Mouse (Mus musculus) E14TG2a.4 (cell line): ENCODE results near the gene Slc39a5.

Experiments
- H3K27me3 ChIP-seq: 2 replicates; pipeline ENCODE4 v1.6.1; 2014; ENCODE audit warnings: low read length, control low read depth; ENCODE audit not compliant: insufficient read depth
- H3K36me3 ChIP-seq: 2 replicates; pipeline ENCODE4 v1.6.1; 2014; ENCODE audit warnings: low read length, control low read depth; ENCODE audit not compliant: insufficient read depth
- H3K4me1 ChIP-seq: replicated peaks from 2 replicates; pipeline ENCODE4 v1.6.1; 2014; ENCODE audit warnings: low read depth, low read length, control low read depth
- H3K4me3 ChIP-seq: replicated peaks from 2 replicates; pipeline ENCODE4 v1.5.1; 2014; ENCODE audit warnings: mild to moderate bottlenecking, low read length
- H3K9me3 ChIP-seq: 2 replicates; pipeline ENCODE4 v1.6.1; 2014; ENCODE audit warnings: low read length, control low read depth
- CTCF ChIP-seq: conservative IDR thresholded peaks from 2 replicates; pipeline ENCODE4 v1.5.1; 2014; ENCODE audit warnings: low read length
- NANOG ChIP-seq: IDR thresholded peaks from 2 replicates; pipeline ENCODE4 v1.6.1; 2014; ENCODE audit warnings: borderline replicate concordance, low read length, mixed read lengths
- POU5F1 ChIP-seq: IDR thresholded peaks from 2 replicates; pipeline ENCODE4 v1.6.1; 2014; ENCODE audit warnings: low read length, borderline replicate concordance

The Slc39a5 gene

GRCm38 (mm10) chr10:128408591-128409535, 7.8 kb upstream of the Slc39a5 start:
- Histone ChIP-seq H3K4me3 (peak overlapping the region; percentile 92), H3K36me3 (peaks cover 43% of the 10 kb centered on the region)
- TF ChIP-seq CTCF (no peak), POU5F1 (no peak), NANOG (no peak)

GRCm38 (mm10) chr10:128403931-128404330, 2.9 kb upstream of the Slc39a5 start:
- peaks cover 57% of the 10 kb centered on the region for H3K36me3 ChIP-seq
- no peak overlapping the region for H3K4me3 ChIP-seq
- H3K27me3 ChIP-seq, result no peaks in the 10 kb centered on the region
- TF ChIP-seq CTCF (no peak), NANOG (no peak), POU5F1 (no peak)
- H3K9me3 ChIP-seq, result no peaks in the 10 kb centered on the region
- H3K4me1 ChIP-seq, result peaks cover 35% of the 10 kb centered on the region

More at GRCm38 (mm10) chr10:128408591-128409535, 7.8 kb upstream of the Slc39a5 start:
- Histone ChIP-seq H3K27me3 (no peaks in the 10 kb centered on the region), H3K4me1 (peaks cover 49% of the 10 kb centered on the region), H3K9me3 (no peaks in the 10 kb centered on the region)

GRCm38 (mm10) chr10:128401638-128402037, 609 bp upstream of the Slc39a5 start:
- H3K4me1 ChIP-seq, result peaks cover 28% of the 10 kb centered on the region
- H3K36me3 ChIP-seq, result peaks cover 46% of the 10 kb centered on the region
- H3K4me3 ChIP-seq, result no peak overlapping the region
- no peaks in the 10 kb centered on the region for H3K9me3 ChIP-seq
- TF ChIP-seq POU5F1, result no peak
- TF ChIP-seq NANOG, result no peak
- TF ChIP-seq CTCF, result no peak
- peaks cover 3% of the 10 kb centered on the region; the same call in 1 of the 2 replicates for H3K27me3 ChIP-seq

- Histone ChIP-seq H3K4me1 (peaks cover 36% of the 10 kb centered on the region), H3K9me3 (no peaks in the 10 kb centered on the region), H3K4me3 (peak overlapping the region; percentile 24), H3K36me3 (peaks cover 46% of the 10 kb centered on the region), H3K27me3 (peaks cover 3% of the 10 kb centered on the region; the same call in 1 of the 2 replicates)
- TF ChIP-seq POU5F1 (no peak), NANOG (no peak), CTCF (no peak)
Observed at GRCm38 (mm10) chr10:128400338-128400737, 691 bp downstream of the Slc39a5 start.

GRCm38 (mm10) chr10:128397466-128397865, 3.6 kb downstream of the Slc39a5 start:
- Histone ChIP-seq H3K9me3 (no peaks in the 10 kb centered on the region), H3K36me3 (peaks cover 55% of the 10 kb centered on the region), H3K27me3 (peaks cover 3% of the 10 kb centered on the region; the same call in 1 of the 2 replicates), H3K4me3 (no peak overlapping the region), H3K4me1 (peaks cover 63% of the 10 kb centered on the region)
- TF ChIP-seq POU5F1, result no peak
- no peak for TF ChIP-seq NANOG
- TF ChIP-seq CTCF, result no peak

GRCm38 (mm10) chr10:128396716-128397264, 4.2 kb downstream of the Slc39a5 start:
- Histone ChIP-seq H3K9me3 (no peaks in the 10 kb centered on the region), H3K4me1 (peaks cover 65% of the 10 kb centered on the region), H3K4me3 (no peak overlapping the region), H3K36me3 (peaks cover 60% of the 10 kb centered on the region), H3K27me3 (peaks cover 3% of the 10 kb centered on the region; the same call in 1 of the 2 replicates)
- TF ChIP-seq POU5F1 (no peak), CTCF (no peak), NANOG (no peak)

- TF ChIP-seq NANOG (no peak), CTCF (no peak), POU5F1 (no peak)
- H3K36me3 ChIP-seq, result peaks cover 60% of the 10 kb centered on the region
- H3K27me3 ChIP-seq, result peaks cover 3% of the 10 kb centered on the region; the same call in 1 of the 2 replicates
- no peak overlapping the region for H3K4me3 ChIP-seq
- H3K4me1 ChIP-seq, result peaks cover 58% of the 10 kb centered on the region
- no peaks in the 10 kb centered on the region for H3K9me3 ChIP-seq
Observed at GRCm38 (mm10) chr10:128396017-128396673, 4.9 kb downstream of the Slc39a5 start.

GRCm38 (mm10) chr10:128391850-128392249, 9.2 kb downstream of the Slc39a5 start:
- H3K4me3 ChIP-seq, result no peak overlapping the region
- no peak for TF ChIP-seq POU5F1
- TF ChIP-seq NANOG, result no peak
- TF ChIP-seq CTCF, result no peak
- H3K36me3 ChIP-seq, result peaks cover 93% of the 10 kb centered on the region
- no peaks in the 10 kb centered on the region for H3K27me3 ChIP-seq
- no peaks in the 10 kb centered on the region for H3K9me3 ChIP-seq
- peaks cover 66% of the 10 kb centered on the region for H3K4me1 ChIP-seq
